Mouse (Mus musculus): ENCODE measurements at regions not wholly inside any gene's neighbourhood (a gene's known extent, or its start where the extent isn't known, plus 50 kb on each side); places are given as distances from the start of the nearest gene placed in this dataset.

GRCm38 (mm10) chr19:22010239-22010638, 128.6 kb upstream of the Trpm3 start:
- TF ChIP-seq POLR2A (IDR thresholded peaks at IDR 0.05; ENCODE audit: low read depth, low read length) (no peak), CTCF (IDR thresholded peaks at IDR 0.05; ENCODE audit: extremely low read depth, insufficient read length, insufficient replicate concordance, low read depth, low read length) (no peak)

Data from small intestine, adult 2 months (tissue).